Mouse (Mus musculus): ENCODE data around the gene Armc12. TPM values are rescaled to one million over a fixed set of nuclear protein-coding genes. Genes with fewer than 3 reads are reported as not detected.

Gene Armc12
- polyA plus RNA-seq, 1 experiment, result not detected

DNA sequence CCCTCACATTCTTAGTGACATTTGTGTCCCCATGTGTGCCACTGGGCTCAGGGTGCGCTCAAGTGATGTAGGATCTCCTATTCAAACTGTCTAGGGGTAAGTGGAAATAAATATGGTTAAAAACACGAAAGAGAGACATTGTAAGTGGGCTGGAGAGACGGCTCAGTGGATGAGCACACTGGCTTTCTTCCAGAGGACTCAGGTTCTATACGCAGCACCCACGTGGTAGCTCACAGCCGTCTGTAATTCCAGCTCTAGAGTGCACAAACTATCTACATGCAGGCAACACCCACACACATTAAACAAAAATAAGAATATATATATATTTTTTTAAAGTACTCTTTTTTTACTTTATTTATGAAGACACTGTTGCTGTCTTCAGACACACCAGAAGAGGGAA lies 42.3 kb downstream of the Armc12 start:
- Histone ChIP-seq H3K79me2 (ENCODE audit: control insufficient read depth, insufficient read depth) (no peaks in the 10 kb centered on the region), H3K4me2 (ENCODE audit: low read depth) (no peak overlapping the region), H3K27me3 (ENCODE audit: control insufficient read depth, insufficient read depth, insufficient read length) (no peaks in the 10 kb centered on the region), H3ac (ENCODE audit: control insufficient read depth, insufficient read length) (no peak overlapping the region), H3K36me3 (ENCODE audit: control insufficient read depth, insufficient read depth) (no peaks in the 10 kb centered on the region), H3K4me3 (no peak overlapping the region)
- TF ChIP-seq MYOG (IDR thresholded peaks at IDR 0.05; ENCODE audit: control insufficient read depth in 1 of 3, insufficient read depth in 1 of 3, insufficient read length in 2 of 3, low read depth in 2 of 3) (no peak), SRF (IDR thresholded peaks at IDR 0.05; ENCODE audit: control insufficient read depth, insufficient read length, low read depth) (no peak), POLR2AphosphoS2 (IDR thresholded peaks at IDR 0.05; ENCODE audit: insufficient read length, low read depth) (no peak), TCF12 (IDR thresholded peaks at IDR 0.05; ENCODE audit: insufficient read depth, poor library complexity, severe bottlenecking) (no peak), E2F4 (IDR thresholded peaks at IDR 0.05; ENCODE audit: insufficient read depth) (no peak), MYOD1 (IDR thresholded peaks at IDR 0.05; ENCODE audit: control insufficient read depth in 1 of 3, insufficient read length in 2 of 3, low read depth in 2 of 3) (no peak), TCF3 (IDR thresholded peaks at IDR 0.05; ENCODE audit: insufficient read length, low read depth) (no peak), MAX (IDR thresholded peaks at IDR 0.05; ENCODE audit: low read depth) (no peak), POLR2A (IDR thresholded peaks at IDR 0.05; ENCODE audit: insufficient read length, low read depth) (no peak), CEBPB (IDR thresholded peaks at IDR 0.05; ENCODE audit: insufficient read depth, poor library complexity, severe bottlenecking) (no peak), USF1 (IDR thresholded peaks at IDR 0.05; ENCODE audit: low read depth) (no peak)

DNA sequence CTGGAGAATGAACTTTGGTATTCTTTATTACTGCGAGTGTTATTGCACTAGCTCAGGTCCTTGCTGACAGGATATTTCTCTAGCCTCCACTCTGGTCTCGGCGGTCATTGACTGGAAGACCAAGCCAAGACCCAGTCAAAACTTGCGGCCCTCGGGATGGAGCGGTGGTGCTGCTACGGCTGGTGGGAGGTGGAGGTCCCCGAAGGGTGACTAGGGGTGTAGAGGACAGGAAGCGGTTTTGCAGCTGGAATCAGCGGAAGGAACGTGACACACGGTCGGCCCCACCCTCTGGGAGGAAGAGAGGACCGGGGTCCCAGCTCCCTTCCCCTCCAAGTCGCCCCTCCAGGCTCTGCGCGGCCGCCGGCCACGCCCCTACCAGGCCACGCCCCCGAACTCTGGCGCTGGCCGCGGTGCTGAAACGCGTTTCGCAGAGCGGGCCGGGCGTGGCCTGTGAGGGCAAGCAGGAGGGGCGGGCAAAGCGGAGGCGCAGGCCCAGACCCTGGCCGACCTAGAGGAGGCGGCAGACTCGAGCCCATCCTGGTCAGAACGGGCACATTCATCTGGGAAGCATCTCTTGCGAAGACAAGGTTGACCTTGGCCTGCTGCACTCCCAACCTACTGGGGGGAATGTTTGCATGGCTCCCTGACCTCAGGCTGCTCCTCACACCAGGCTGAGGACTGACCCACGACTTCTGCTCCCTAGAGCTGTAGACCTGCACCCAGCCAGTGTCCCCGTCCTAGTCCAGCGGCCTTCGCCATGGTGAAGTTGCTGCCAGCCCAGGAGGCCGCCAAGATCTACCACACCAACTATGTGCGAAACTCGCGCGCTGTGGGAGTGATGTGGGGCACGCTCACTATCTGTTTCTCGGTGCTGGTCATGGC lies 44.9 kb downstream of the Armc12 start, which contains the start of gene Lhfpl5:
TSS of gene Lhfpl5 (plus strand) at position 398 of the 882 bp plus-strand sequence.
- Histone ChIP-seq H3K4me2 (ENCODE audit: low read depth) (no peak within 1 kb of the TSS), H3K27me3 (ENCODE audit: control insufficient read depth, insufficient read depth, insufficient read length) (no peaks in the 10 kb centered on the region), H3K36me3 (ENCODE audit: control insufficient read depth, insufficient read depth) (no peaks in the 10 kb centered on the region), H3K4me3 (no peak within 1 kb of the TSS), H3ac (ENCODE audit: control insufficient read depth, insufficient read length) (no peak within 1 kb of the TSS), H3K79me2 (ENCODE audit: control insufficient read depth, insufficient read depth) (no peaks in the 10 kb centered on the region)
- TF ChIP-seq CEBPB (IDR thresholded peaks at IDR 0.05; ENCODE audit: insufficient read depth, poor library complexity, severe bottlenecking) (no peak), REST (IDR thresholded peaks at IDR 0.05; ENCODE audit: insufficient read depth, insufficient read length) (peak; percentile 86)

GRCm38 (mm10) chr17:28580396-28580795 lies 49.8 kb downstream of the Armc12 start:
- Histone ChIP-seq H3K27me3 (ENCODE audit: control insufficient read depth, insufficient read depth, insufficient read length) (no peaks in the 10 kb centered on the region), H3ac (ENCODE audit: control insufficient read depth, insufficient read length) (no peak overlapping the region), H3K4me3 (no peak overlapping the region), H3K4me2 (ENCODE audit: low read depth) (no peak overlapping the region), H3K79me2 (ENCODE audit: control insufficient read depth, insufficient read depth) (no peaks in the 10 kb centered on the region), H3K36me3 (ENCODE audit: control insufficient read depth, insufficient read depth) (no peaks in the 10 kb centered on the region)
- TF ChIP-seq REST (IDR thresholded peaks at IDR 0.05; ENCODE audit: insufficient read depth, insufficient read length), result peak; percentile 100
- TF ChIP-seq MYOG (IDR thresholded peaks at IDR 0.05; ENCODE audit: control insufficient read depth in 1 of 3, insufficient read depth in 1 of 3, insufficient read length in 2 of 3, low read depth in 2 of 3), result peak in 1 of 3 experiments; percentile 38
- no peak for TF ChIP-seq MAX (IDR thresholded peaks at IDR 0.05; ENCODE audit: low read depth)

DNA sequence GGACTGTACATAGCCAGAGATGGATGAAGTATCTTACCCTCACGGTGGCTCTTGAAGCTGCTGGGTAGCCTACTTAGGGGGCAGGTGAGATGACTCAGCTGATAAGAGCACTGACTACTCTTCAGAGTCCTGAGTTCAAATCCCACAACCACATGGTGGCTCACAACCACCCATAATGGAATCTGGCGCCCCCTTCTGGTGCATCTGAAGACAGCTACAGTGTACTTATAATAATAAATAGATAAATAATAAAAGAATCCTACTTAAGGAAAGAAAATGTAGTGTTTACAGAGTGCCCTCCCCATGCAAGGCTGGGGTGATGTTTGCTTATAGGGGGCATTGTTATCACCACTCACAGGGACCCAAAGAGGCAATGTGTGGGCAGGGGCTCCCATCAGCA lies 50.5 kb downstream of the Armc12 start:
- no peaks in the 10 kb centered on the region for H3K79me2 ChIP-seq (ENCODE audit: control insufficient read depth, insufficient read depth)
- no peak overlapping the region for H3K4me2 ChIP-seq (ENCODE audit: low read depth)
- H3ac ChIP-seq (ENCODE audit: control insufficient read depth, insufficient read length), result no peak overlapping the region
- H3K27me3 ChIP-seq (ENCODE audit: control insufficient read depth, insufficient read depth, insufficient read length), result no peaks in the 10 kb centered on the region
- TF ChIP-seq USF1 (IDR thresholded peaks at IDR 0.05; ENCODE audit: low read depth) (no peak), REST (IDR thresholded peaks at IDR 0.05; ENCODE audit: insufficient read depth, insufficient read length) (no peak), POLR2A (IDR thresholded peaks at IDR 0.05; ENCODE audit: insufficient read length, low read depth) (no peak), TCF3 (IDR thresholded peaks at IDR 0.05; ENCODE audit: insufficient read length, low read depth) (no peak), TCF12 (IDR thresholded peaks at IDR 0.05; ENCODE audit: insufficient read depth, poor library complexity, severe bottlenecking) (no peak), MAX (IDR thresholded peaks at IDR 0.05; ENCODE audit: low read depth) (no peak), E2F4 (IDR thresholded peaks at IDR 0.05; ENCODE audit: insufficient read depth) (no peak), MYOG (IDR thresholded peaks at IDR 0.05; ENCODE audit: control insufficient read depth in 1 of 3, insufficient read depth in 1 of 3, insufficient read length in 2 of 3, low read depth in 2 of 3) (no peak), SRF (IDR thresholded peaks at IDR 0.05; ENCODE audit: control insufficient read depth, insufficient read length, low read depth) (no peak), POLR2AphosphoS2 (IDR thresholded peaks at IDR 0.05; ENCODE audit: insufficient read length, low read depth) (no peak), CEBPB (IDR thresholded peaks at IDR 0.05; ENCODE audit: insufficient read depth, poor library complexity, severe bottlenecking) (no peak), MYOD1 (IDR thresholded peaks at IDR 0.05; ENCODE audit: control insufficient read depth in 1 of 3, insufficient read length in 2 of 3, low read depth in 2 of 3) (no peak)
- no peaks in the 10 kb centered on the region for H3K36me3 ChIP-seq (ENCODE audit: control insufficient read depth, insufficient read depth)
- no peak overlapping the region for H3K4me3 ChIP-seq

GRCm38 (mm10) chr17:28586509-28586908 lies 55.9 kb downstream of the Armc12 start:
- TF ChIP-seq TCF12 (IDR thresholded peaks at IDR 0.05; ENCODE audit: insufficient read depth, poor library complexity, severe bottlenecking), result no peak
- no peak for TF ChIP-seq MYOD1 (IDR thresholded peaks at IDR 0.05; ENCODE audit: control insufficient read depth in 1 of 3, insufficient read length in 2 of 3, low read depth in 2 of 3)
- TF ChIP-seq USF1 (IDR thresholded peaks at IDR 0.05; ENCODE audit: low read depth), result no peak
- TF ChIP-seq POLR2A (IDR thresholded peaks at IDR 0.05; ENCODE audit: insufficient read length, low read depth), result no peak
- no peak for TF ChIP-seq REST (IDR thresholded peaks at IDR 0.05; ENCODE audit: insufficient read depth, insufficient read length)
- no peak for TF ChIP-seq TCF3 (IDR thresholded peaks at IDR 0.05; ENCODE audit: insufficient read length, low read depth)
- no peak for TF ChIP-seq SRF (IDR thresholded peaks at IDR 0.05; ENCODE audit: control insufficient read depth, insufficient read length, low read depth)
- no peak for TF ChIP-seq E2F4 (IDR thresholded peaks at IDR 0.05; ENCODE audit: insufficient read depth)
- H3K4me2 ChIP-seq (ENCODE audit: low read depth), result no peak overlapping the region
- no peaks in the 10 kb centered on the region for H3K27me3 ChIP-seq (ENCODE audit: control insufficient read depth, insufficient read depth, insufficient read length)
- H3K36me3 ChIP-seq (ENCODE audit: control insufficient read depth, insufficient read depth), result peaks cover 22% of the 10 kb centered on the region
- no peak overlapping the region for H3K4me3 ChIP-seq
- no peaks in the 10 kb centered on the region for H3K79me2 ChIP-seq (ENCODE audit: control insufficient read depth, insufficient read depth)
- H3ac ChIP-seq (ENCODE audit: control insufficient read depth, insufficient read length), result no peak overlapping the region
